Mouse (Mus musculus) cerebellum, adult (tissue): ENCODE results near the gene Hprt.
"Not testable (repeated sequence)": the region's sequence is repeated elsewhere in the genome, so short reads cannot be mapped to it uniquely, and the experiment has no call there.

Experiments used
- ATAC-seq: cut with Nextera tagmentation; 2 replicates; pipeline ENCODE4 v1.9.2; 2017; ENCODE audit warnings: mild to moderate bottlenecking, moderate library complexity, mixed read lengths; ENCODE audit not compliant: insufficient number of reproducible peaks, low FRiP score, low TSS enrichment

Gene Hprt

DNA sequence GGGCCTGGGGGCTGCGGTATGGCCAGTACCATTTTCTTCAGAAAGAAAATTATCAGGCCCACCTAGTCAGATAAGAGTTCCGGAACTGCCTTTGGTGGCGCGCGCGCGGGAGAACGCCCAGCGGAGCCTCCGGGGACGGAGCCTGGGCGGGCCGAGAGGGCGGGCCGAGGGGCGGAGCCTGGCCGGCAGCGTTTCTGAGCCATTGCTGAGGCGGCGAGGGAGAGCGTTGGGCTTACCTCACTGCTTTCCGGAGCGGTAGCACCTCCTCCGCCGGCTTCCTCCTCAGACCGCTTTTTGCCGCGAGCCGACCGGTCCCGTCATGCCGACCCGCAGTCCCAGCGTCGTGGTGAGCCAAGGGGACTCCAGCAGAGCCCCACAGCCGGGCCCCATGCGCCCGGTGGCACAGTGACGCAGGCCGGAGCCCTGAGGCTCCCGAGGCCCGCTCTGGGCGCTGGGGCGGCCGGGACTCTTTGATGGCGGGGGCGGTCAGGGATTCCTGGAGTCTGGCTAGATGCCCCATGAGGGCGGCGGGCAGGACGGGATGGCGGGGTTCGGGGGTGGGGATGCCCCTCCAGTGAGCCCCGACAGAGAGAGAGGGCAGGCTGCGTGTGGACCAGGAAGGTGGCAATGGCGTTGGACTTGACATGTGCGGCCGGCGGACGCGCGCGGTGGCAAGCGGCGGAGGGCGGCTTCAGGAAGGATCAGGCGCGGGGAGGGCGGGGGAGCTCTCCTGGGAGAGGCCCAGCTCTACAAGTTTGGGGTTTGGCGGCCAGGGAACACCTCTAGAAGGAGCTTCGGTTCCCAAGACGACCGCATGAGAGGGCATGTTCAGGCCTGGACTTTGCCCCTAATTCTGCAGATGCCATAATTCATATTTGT is at the start of gene Hprt:
Hprt (plus strand) TSS at position 233 of the 879 bp plus-strand sequence.
- peak; percentile 99 for ATAC-seq

DNA sequence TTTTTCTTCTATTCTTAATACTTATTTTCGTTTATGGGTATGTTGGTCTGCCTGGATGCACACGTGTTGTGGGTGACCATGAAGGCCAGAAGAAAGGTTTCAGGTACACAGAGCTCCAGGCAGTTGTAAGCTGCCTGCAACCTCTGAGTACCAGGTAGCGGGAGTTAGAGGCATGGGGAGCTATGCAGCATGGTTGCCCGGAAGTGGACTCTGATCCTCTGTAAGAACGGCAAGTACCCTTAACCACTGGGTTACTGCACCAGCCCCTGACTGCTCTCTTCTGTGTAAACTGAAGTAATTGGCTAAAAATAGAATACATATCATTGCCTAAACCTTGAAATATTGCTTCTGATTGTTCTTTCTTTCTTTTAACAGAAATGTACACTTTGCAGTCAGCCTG is 42.4 kb upstream of the Hprt start:
- ATAC-seq, result no peak

DNA sequence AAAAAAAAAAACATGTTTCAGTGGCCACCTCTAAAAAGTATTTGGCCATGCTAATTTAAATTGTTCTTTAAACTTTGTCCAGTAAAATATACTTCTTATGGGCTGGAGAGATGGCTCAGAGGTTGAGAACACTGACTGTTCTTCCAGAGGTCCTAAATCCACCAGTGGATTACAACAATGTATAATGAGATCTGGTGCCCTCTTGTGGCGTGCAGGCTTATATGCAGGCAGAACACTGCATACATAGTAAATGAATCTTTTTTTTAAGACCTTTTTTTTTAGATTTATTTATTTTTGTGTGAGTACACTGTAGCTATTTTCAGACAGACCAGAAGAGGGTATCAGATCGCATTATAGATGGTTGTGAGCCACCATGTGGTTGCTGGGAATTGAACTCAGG is 38.2 kb upstream of the Hprt start:
- ATAC-seq, result no peak

DNA sequence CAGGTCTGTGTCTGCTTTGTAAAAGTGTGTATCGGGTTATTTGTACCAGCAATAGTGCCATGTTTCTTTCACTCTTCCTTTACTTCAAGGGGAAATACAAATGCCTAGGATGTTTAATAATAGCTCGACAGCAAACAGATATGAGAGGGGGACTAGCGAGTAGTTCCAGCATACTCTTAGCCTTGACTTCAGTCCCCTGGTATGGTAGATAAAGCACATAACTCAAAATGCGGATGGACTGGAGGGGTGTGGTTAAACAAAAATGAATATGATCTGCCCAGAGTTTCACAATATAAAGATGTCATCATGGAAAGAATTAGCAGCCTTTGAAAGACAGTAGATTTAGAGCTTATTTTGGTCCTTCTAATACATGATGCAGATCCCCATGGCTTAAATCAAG is 31.0 kb upstream of the Hprt start:
- no peak for ATAC-seq

DNA sequence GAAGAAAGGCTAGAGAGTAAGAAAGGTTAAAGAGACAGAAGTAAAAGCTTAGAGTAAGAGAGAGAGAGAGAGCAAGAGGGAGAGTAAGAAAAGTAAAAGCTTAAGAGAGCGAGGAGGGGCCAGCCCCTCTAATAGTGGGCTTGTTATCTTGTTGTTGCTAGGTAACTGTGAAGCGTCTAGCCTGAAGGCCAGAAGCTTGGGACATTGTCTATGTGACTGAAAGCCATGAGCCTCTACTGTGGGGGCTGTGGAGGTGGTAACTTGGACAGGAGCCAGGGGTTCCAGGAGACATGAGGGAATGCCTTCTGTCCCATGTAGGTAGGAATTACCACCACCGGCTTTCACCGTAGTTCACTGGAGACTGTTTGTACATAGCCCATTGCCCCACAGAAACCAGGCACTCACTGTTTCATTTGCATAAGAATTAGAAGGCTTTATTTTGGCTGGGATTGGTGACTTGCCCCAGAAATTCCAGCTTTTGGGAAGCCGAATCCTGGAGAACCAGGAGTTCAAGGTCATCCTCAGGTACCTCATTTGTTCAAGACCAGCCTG is 26.3 kb upstream of the Hprt start:
- no peak for ATAC-seq

DNA sequence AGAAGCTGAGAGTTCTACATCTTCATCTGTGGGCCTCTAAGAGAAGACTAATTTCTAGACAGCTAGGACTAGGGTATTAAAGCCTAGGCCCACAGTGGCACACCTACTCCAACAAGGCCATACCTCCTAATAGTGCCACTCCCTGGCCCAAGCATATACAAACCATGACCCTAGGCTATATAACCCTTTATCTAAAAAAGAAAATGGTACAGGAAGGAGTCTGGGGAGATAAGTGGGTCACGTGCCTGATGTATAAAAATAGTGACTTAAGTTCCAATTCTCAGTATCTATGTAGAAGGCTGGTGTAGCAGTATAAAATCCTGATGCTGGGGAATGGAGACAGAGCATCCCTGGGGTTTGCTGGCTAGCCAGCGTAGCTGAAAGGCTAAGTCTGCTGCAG is 22.8 kb upstream of the Hprt start:
- no peak for ATAC-seq

DNA sequence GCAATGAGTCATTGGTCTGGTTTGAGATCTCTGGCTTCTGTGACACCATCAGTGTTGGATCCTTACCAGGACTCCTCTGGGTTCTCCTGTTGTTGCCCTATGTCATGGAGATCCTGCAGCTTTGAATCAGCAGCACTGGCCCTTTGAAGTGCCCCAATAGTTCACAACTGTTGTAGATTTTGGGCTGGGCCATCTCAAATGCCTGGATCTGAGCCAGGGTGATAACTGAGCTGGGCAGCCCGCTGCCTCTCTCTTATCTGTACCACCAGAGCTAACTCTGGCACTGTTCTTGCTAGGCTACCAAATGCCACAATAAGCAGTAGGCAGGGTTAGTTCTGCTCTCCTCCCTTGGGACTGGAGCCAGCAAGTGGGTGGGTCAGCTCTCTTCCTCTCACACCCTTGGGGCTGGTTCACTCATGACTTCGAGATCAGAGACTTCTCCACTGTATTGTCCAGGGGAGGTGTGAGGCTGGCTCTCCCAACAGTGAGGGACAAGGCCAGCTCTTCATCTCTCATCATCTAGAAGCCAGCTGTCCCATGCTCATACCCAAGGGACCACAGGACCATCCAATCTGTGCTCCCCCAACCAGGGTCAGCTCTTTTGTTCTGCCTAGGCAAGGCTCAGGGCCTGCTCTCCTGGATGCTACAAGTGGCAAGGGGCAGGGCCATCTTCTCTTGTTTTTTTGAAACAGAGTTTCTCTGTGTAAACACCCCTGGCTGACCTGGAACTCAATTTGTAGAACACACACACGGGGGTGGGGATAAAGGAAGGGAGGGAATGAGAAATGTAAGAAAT is 16.5 kb upstream of the Hprt start:
- ATAC-seq, result no peak

DNA sequence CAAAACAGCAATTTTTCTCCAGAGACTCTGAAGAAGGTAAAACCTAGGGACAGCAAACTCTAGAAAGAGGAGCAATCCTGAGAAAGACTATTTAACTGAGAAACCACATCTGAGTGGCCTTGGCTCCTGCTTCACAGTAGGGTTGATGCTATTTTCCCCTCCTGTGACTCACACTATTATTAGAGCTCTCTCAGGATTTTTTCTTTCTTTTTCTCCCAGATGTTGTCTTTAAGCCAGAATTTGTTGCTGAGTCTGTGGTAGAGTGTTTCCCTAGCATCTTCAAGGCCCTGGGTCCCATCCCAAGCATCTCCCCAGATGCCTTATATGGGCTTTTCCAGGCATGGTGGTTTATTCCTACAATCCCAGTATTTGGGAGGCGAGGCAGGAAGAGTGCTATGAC is 15.8 kb upstream of the Hprt start:
- ATAC-seq, result no peak

DNA sequence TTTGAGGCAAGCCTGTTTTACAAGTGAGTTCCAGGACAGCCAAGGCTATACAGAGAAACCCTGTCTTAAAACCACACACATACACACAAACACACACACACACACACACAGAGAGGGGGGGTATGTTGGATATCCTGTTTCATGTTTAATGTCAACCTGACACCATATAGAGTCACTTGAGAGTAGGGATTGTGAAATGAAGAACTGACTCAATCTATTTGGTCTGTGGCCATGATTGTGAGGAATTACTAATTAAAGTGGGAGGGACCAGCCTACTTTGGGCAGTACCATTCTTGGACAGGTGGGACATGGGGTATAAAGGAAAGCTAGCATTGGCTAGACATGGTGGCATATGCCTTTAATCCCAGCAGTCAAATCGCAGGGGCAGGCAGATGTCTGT is 15.3 kb upstream of the Hprt start:
- ATAC-seq, result no peak

DNA sequence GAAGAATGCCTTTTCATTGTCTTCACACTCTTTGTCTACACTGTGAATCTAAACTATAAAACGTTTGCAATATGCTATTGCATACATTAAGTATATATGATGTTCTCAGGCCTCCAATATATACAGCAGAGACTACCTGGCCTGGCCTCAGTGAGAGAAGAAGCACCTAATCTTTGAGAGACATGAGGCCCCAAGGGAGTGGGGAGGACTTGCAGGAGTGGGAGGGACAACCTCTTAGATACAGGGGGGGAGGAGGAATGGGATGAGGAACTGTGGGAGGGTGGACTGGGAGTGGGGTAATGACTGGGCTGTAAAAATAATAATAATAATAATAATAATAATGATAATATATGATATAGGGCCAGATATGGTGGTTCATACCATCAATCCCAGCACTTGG is 9.4 kb upstream of the Hprt start:
- no peak for ATAC-seq

DNA sequence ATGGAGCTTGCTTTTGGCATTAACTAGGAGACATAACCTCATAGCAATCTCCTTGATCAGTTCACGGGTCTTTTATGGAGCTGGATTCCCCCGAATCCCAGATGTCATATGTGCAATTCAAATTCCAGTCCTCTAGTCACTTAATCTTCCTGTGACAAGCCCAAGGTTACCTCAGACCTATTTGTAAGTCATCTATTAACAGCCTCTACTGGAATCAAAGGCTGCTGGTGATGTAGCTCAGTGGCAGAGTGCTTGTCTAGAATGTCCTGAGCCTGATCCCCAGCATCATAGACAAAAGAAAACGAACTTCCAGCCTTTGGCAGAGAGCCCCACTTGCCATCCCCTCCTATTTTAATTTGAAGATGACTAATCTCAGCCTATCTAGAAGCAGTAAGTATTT is 6.6 kb upstream of the Hprt start:
- no peak for ATAC-seq

DNA sequence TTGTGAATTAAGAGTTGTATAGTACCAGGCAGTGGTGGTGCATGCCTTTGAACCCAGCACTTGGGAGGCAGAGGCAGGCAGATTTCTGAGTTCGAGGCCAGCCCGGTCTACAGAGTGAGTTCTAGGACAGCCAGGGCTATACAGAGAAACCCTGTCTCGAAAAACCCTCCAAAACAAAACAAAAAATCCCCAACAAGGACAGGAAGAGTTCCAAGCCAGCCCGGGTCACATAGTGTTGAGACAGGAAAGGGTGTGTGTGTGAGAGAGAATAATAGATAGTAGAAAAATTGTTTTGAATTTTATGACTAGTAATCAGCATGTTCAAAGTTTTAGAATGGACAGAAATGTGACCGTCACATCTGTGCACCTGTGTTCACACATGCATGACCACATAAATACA is 6.8 kb downstream of the Hprt start:
- ATAC-seq, result not testable (repeated sequence)

DNA sequence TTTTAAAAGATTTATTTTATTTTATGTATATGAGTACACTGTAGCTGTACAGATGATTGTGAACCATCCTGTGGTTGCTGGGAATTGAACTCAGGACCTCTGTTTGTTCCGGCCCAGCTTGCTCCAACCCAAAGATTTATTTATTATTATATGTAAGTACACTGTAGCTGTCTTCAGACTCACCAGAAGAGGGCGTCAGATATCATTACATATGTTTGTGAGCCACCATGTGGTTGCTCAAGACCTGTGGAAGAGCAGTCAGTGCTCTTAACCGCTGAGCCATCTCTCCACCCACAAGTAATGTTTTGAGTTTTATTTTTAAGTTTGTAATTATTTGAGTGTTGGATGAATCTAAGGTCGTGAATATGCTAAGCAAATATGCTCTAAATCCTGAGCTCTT is 16.9 kb downstream of the Hprt start:
- not testable (repeated sequence) for ATAC-seq

DNA sequence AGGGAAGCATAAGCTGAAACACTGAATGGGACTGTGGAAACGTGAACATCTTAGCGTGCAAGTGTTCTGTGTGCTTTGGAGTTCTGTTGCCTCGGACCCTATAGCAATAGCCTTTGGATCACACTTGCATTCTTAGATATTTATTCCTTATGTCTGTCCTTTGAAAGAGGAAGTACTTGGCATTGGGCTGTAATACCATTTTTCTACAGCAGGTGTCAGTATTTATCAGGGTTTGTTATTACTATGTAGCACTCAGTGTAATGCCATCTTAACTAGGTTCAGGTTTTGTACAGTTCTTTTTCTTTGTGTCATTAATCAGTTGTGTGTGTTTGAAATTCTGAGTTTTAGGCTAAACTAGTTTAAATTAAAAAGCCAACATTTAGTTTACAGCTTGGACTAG is 18.1 kb downstream of the Hprt start:
- ATAC-seq, result no peak

DNA sequence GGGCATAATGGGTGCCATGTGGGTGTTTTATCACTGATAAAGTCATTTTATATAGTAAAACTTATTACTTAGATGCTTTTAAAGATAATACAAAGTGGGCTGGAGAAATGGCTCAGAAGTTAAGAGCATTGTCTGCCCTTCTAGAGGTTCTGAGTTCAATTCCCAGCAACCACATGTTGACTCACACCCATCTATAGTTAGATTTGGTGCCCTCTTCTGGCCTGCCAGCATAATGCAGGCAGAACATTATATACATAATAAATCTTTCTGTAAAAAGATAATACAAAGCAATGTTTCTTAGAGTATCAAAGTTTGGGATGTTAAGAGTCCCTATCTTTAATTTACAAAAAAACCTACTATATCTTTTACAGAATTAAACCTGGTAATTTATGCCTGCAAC is 27.6 kb downstream of the Hprt start:
- no peak for ATAC-seq

DNA sequence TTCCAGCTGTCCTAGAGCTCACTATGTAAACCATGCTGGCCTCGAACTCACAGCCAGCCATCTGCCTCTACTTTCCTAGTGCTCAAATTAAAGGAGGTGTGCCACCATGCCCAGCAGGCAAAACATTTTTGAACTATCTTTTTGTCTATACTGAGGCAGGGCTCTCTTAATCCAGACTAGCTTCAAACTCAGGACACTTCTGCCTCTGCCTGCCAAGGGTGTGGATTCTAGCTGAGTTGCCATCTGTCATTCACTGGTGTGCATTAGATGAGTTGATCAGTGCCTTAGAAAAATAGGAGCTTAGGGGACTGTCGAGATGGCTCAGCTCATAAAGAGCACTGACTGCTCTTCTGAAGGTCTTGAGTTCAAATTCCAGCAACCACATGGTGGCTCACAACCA is 35.1 kb downstream of the Hprt start:
- ATAC-seq, result peak; percentile 56; the same call in 1 of the 2 replicates

DNA sequence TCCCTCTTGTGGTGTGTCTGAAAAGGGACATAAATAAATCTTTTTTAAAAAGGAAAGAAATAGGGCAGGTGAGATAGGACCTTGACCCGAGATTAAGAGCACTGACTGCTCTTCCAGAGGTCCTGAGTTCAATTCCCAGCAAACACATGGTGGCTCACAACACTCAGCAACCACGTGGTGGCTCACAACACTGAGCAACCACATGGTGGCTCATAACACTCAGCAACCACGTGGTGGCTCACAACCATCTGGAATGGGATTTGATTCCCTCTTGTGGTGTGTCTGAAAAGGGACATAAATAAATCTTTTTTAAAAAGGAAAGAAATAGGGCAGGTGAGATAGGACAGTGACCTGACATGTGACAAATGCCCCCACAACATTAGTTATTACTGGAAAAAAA is 36.3 kb downstream of the Hprt start:
- not testable (repeated sequence) for ATAC-seq

DNA sequence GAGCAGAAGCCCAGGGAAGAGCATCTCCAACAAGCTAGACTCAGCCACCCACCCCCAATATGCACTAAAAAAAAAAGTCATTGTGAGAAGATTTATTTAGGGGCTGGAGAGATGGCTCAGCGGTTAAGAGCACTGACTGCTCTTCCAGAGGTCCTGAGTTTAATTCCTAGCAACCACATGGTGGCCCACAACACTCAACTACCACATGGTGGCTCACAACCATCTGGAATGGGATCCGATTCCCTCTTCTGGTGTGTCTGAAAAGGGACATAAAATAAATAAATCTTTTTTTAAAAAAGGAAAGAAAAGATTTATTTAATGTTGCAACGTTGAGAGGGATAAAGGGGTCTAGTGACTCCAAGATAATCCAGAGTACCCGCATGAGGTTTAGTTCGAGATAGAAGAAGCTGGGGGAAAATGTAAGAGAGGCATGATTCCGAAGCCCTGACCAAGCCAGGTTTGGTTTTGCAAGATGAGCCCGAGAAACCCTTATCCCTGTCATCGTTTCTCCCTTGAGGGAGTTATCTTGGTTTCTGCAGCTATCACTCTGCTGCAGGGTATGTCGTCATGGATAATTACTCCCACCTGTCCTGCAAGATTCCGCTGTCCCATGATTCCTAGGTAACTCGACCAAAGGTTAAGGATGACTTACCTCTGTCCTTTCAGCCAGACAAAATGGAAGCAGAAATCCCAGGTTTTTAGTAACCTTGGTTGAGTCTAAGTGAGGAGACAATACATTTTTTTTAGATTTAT is 37.7 kb downstream of the Hprt start:
- no peak for ATAC-seq

DNA sequence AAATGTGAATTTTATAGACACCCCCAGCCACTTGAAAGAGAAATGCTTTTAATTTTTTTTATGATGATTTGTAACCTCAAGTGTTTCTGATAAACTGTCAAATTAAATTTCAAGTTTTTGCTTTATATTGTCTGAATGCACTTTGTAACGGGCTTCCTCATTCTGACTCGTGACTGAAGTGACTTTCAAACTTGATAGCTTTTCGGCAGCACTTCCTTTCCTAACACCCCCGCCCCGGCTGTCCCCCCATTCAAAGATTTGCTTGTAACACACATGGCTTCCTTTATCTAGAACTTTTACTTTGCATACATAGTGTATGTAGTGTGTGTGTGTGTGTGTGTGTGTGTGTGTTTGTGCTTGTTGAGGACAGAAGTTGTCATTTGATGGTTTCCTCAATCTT is 41.6 kb downstream of the Hprt start:
- no peak for ATAC-seq

DNA sequence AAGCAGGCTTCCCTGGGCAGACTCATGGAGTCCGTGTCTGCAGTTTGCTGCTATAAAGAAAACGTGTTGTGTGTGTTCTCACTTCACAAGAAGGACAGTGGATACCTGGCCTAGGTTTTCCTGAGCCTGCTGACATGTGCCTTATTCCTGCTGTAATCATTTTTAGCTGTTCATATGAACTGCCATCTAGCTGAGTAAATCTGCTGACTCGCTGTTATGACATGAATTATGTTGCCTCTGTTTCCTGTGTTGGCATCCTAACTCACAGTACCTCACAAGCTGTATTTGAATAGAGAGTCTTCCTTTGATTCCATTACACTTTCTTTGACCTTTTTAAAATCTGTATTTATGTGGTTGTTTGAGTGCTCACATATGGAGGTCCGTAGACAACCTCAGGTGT is 50.3 kb downstream of the Hprt start:
- no peak for ATAC-seq

DNA sequence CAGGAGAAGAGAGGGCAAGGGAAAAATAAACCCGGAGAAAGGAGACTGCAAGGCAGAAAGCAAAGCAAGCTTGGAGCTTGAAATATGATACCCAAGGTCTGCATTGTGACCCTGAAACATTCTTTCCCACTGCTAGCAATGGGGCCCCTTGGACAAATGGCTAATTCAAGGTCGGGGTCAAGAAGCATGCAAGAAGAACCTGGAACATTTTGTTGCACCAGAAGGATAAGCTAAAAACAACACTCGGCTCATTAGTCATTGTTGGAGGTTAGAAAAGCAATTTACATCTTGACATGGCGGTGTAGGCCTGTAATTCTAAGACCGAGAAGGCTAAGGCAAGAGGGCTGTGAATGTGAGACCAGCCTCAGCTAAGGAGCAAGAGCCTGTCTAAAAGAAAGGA is 51.7 kb downstream of the Hprt start:
- no peak for ATAC-seq
